Mouse (Mus musculus) small intestine, adult 2 months (tissue): ENCODE results near the gene Cse1l. TPM values are rescaled to one million over a fixed set of nuclear protein-coding genes. Genes with fewer than 3 reads are reported as not detected.

Experiments
- H3K27ac ChIP-seq: fragments of 200-500 bp; 2 replicates; pipeline ENCODE4 v1.5.1; 2012; ENCODE audit warnings: low read depth, low read length, control low read depth, inconsistent platforms; ENCODE audit not compliant: insufficient read depth
- H3K27me3 ChIP-seq: fragments of 200-500 bp; 2 replicates; pipeline ENCODE4 v1.6.1; 2012; ENCODE audit warnings: mild to moderate bottlenecking, moderate library complexity, low read length, inconsistent platforms; ENCODE audit not compliant: control insufficient read depth, insufficient read depth
- H3K36me3 ChIP-seq: fragments of 200-500 bp; 2 replicates; pipeline ENCODE4 v1.6.1; 2012; ENCODE audit warnings: mild to moderate bottlenecking, low read length, control low read depth, inconsistent platforms; ENCODE audit not compliant: control insufficient read depth, insufficient read depth
- H3K4me1 ChIP-seq: fragments of 200-500 bp; 2 replicates; pipeline ENCODE4 v1.6.1; 2012; ENCODE audit warnings: low read length, inconsistent platforms, mixed read lengths; ENCODE audit not compliant: control insufficient read depth, insufficient read depth, insufficient read length
- H3K4me3 ChIP-seq: fragments of 200-500 bp; 2 replicates; pipeline ENCODE4 v1.5.1; 2012; ENCODE audit warnings: low read depth, mild to moderate bottlenecking, control low read depth, inconsistent platforms, low read length, moderate library complexity
- CTCF ChIP-seq: fragments of 200-500 bp; IDR thresholded peaks from 2 replicates; pipeline ENCODE4 v1.5.1; 2012; ENCODE audit warnings: low read depth, mild to moderate bottlenecking, control low read depth, inconsistent platforms, low read length, moderate library complexity, mixed read lengths; ENCODE audit not compliant: insufficient replicate concordance, insufficient read length; ENCODE audit errors: extremely low read depth
- POLR2A ChIP-seq: fragments of 200-500 bp; IDR thresholded peaks from 2 replicates; pipeline ENCODE4 v1.6.1; 2012; ENCODE audit warnings: low read depth, mild to moderate bottlenecking, control low read depth, inconsistent platforms, low read length, moderate library complexity
- WGBS: fragments of 180-500 bp; shearing (Covaris S2); methylation state at CpG from one replicate; pipeline ENCODE4 v1.1.7; 2018; 5-methylcytosine and 5-hydroxymethylcytosine counted together
- polyA plus RNA-seq: library from polyadenylated mRNA; depleted of rRNA; stranded (reverse); fragments of >200 nt; gene quantifications from 2 replicates; pipeline ENCODE4 v1.2.3, GENCODE M21; 2012

Gene Cse1l
- polyA plus RNA-seq, 1 experiment = 3.5 TPM

DNA sequence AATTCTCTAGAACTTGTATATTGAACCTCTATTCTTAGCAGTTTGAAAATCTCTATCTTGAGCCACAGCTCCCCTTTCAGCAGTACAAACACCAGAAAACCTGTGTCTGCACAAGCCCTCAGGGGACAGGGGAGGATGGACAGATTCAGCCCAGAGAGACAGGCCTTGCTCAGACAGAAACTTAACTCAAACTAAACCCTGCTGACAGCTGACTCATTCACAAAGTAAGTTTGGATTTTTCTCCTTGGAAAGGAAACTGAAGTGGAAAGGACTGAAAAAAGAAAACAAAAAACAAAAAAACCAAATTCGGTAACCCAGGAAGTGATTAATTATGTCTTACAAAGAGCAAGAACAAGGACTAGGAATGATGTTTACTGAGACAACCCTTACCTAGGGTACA is 67.3 kb downstream of the Cse1l start:
- H3K27me3 ChIP-seq = no peaks in the 10 kb centered on the region
- TF ChIP-seq CTCF = no peak
- TF ChIP-seq POLR2A = no peak
- H3K27ac ChIP-seq = no peak overlapping the region
- no peaks in the 10 kb centered on the region for H3K4me1 ChIP-seq
- no peak overlapping the region for H3K4me3 ChIP-seq
- WGBS = 57% methylated on average over 1 of the region's 1 CpGs
- no peaks in the 10 kb centered on the region for H3K36me3 ChIP-seq

DNA sequence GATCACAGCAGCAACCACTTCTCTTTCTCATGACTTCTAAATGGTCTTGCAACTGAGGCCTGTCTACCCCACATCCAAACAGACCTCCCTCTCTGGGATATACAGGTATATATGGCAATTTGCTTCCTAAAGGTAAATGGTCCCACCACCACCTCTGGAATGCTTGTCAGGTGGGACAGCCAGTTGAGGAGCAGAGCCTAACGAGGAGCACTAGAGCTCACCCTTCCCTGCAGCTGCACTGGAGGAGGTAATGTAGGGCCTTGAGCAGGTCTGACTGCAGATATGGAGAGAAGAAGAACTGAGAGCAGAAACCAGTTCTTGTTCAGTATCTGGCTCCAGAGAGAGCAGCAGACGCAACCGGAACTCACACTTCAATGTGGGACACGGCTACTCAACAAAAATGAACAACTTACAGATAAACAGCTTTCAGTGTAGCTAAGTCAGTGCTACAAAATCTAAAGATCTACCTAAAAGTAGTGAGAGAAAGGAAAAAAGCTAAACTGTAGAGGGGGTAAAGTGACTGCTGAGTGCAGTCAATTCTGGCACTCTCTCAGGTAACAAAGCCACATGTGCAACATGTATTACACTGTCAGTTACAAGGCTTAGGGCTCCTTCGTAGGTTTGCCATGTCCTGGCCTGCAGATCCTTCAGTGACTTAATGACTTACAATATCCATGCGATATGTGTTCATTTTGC is 68.5 kb downstream of the Cse1l start:
- Histone ChIP-seq H3K36me3 (no peaks in the 10 kb centered on the region), H3K4me1 (no peaks in the 10 kb centered on the region), H3K4me3 (no peak overlapping the region), H3K27ac (peak overlapping the region; percentile 48; the same call in 1 of the 2 replicates), H3K27me3 (no peaks in the 10 kb centered on the region)
- WGBS = 77% methylated on average over 6 of the region's 6 CpGs
- TF ChIP-seq CTCF (no peak), POLR2A (no peak)

GRCm38 (mm10) chr2:166976356-166976755 is 70.5 kb downstream of the Cse1l start:
- H3K27me3 ChIP-seq = no peaks in the 10 kb centered on the region
- TF ChIP-seq CTCF = no peak
- no peak for TF ChIP-seq POLR2A
- no peaks in the 10 kb centered on the region for H3K4me1 ChIP-seq
- H3K4me3 ChIP-seq = no peak overlapping the region
- H3K36me3 ChIP-seq = no peaks in the 10 kb centered on the region
- peak overlapping the region; percentile 31; the same call in 1 of the 2 replicates for H3K27ac ChIP-seq
- 73% methylated on average over 3 of the region's 3 CpGs for WGBS

GRCm38 (mm10) chr2:166977490-166977889 is 71.7 kb downstream of the Cse1l start:
- Histone ChIP-seq H3K4me3 (no peak overlapping the region), H3K36me3 (no peaks in the 10 kb centered on the region), H3K27me3 (no peaks in the 10 kb centered on the region), H3K27ac (no peak overlapping the region), H3K4me1 (no peaks in the 10 kb centered on the region)
- 77% methylated on average over 3 of the region's 3 CpGs for WGBS
- no peak for TF ChIP-seq POLR2A
- no peak for TF ChIP-seq CTCF

- no peak overlapping the region for H3K27ac ChIP-seq
- H3K4me1 ChIP-seq = no peaks in the 10 kb centered on the region
- 64% methylated on average over 2 of the region's 2 CpGs for WGBS
- TF ChIP-seq POLR2A = no peak
- TF ChIP-seq CTCF = no peak
- H3K4me3 ChIP-seq = no peak overlapping the region
- no peaks in the 10 kb centered on the region for H3K27me3 ChIP-seq
- H3K36me3 ChIP-seq = no peaks in the 10 kb centered on the region
Observed at GRCm38 (mm10) chr2:166980161-166980560, 74.3 kb downstream of the Cse1l start.

DNA sequence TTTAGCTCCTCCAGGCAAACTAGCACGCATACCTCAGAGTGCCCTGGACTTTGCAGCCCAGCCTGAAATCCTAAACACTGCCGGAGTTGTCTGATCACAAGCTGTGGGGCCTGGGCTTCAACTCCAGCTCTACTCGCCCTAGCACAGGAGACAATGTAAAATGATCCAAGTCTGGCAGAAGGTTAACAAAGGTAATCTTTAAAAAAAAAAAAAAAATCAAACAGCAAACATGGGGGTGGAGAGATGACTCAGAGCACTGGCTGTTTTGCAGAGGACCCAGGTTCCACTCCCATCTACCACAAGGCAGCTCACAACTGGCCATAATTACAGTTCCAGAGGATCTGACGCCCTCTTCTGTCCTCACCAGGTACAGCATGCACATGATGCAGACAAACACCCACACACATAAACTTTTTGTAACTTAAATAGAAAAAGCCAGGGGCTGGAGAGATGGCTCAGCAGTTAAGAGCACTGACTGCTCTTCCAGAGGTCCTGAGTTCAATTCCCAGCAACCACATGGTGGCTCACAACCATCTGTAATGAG is 77.6 kb downstream of the Cse1l start:
- Histone ChIP-seq H3K27ac (no peak overlapping the region), H3K4me1 (no peaks in the 10 kb centered on the region), H3K36me3 (no peaks in the 10 kb centered on the region; the same call in 1 of the 2 replicates), H3K27me3 (no peaks in the 10 kb centered on the region), H3K4me3 (no peak overlapping the region)
- 43% methylated on average over 4 of the region's 4 CpGs for WGBS
- no peak for TF ChIP-seq POLR2A
- no peak for TF ChIP-seq CTCF

GRCm38 (mm10) chr2:166990861-166991260 is 85.0 kb downstream of the Cse1l start:
- no peak for TF ChIP-seq CTCF
- TF ChIP-seq POLR2A = no peak

DNA sequence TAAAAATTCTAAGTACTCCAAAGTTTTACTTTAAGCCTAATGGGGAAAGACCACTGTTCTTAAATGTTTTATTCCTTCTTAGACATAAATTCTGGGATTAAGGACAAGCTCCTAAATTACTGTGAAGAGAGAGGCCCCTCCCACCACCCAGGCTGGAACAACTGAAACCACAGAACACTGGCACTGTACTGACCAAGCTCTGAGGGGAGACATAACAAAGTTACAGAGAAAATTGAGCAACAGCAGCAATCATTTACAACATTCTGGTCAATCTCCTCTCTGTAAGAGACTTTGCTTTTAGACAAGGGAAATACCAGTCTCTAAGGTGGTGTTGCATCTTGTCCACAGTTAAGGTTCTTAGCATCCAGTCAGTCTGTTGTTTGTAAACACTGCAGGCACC is 86.1 kb downstream of the Cse1l start:
- TF ChIP-seq POLR2A (no peak), CTCF (no peak)
- Histone ChIP-seq H3K36me3 (no peaks in the 10 kb centered on the region; the same call in none of the 2 replicates), H3K4me3 (no peak overlapping the region), H3K27me3 (no peaks in the 10 kb centered on the region), H3K27ac (no peak overlapping the region), H3K4me1 (peaks cover 5% of the 10 kb centered on the region; the same call in 1 of the 2 replicates)

More at GRCm38 (mm10) chr2:166990861-166991260, 85.0 kb downstream of the Cse1l start:
- Histone ChIP-seq H3K4me1 (peaks cover 3% of the 10 kb centered on the region; the same call in 1 of the 2 replicates), H3K27ac (no peak overlapping the region), H3K4me3 (no peak overlapping the region), H3K27me3 (no peaks in the 10 kb centered on the region), H3K36me3 (no peaks in the 10 kb centered on the region; the same call in none of the 2 replicates)
- 83% methylated on average over 7 of the region's 7 CpGs for WGBS
